Mouse (Mus musculus) liver, postnatal 0 days (tissue): ENCODE results near the gene Serpinb6a. TPM values are rescaled to one million over a fixed set of nuclear protein-coding genes. Genes with fewer than 3 reads are reported as not detected.
"Not testable (repeated sequence)": the region's sequence is repeated elsewhere in the genome, so short reads cannot be mapped to it uniquely, and the experiment has no call there.

Experiments used
- ATAC-seq: fragments of 200-750 bp; cut with Nextera tagmentation; 2 replicates; pipeline ENCODE4 v1.8.0; 2017; ENCODE audit warnings: mild to moderate bottlenecking, moderate library complexity
- DNase-seq: peaks from one replicate; pipeline ENCODE4 v3.0.0-alpha.2; 2016
- H3K27ac ChIP-seq: fragments of 300-500 bp; sonication (generic); 2 replicates; pipeline ENCODE4 v1.5.1; 2014; ENCODE audit warnings: antibody characterized with exemption, moderate library complexity, mild to moderate bottlenecking, low read depth
- H3K27me3 ChIP-seq: fragments of 300-500 bp; sonication (generic); 2 replicates; pipeline ENCODE4 v1.6.1; 2014; ENCODE audit warnings: low read length, control low read depth, mixed read lengths; ENCODE audit not compliant: insufficient read depth
- H3K36me3 ChIP-seq: fragments of 300-500 bp; sonication (generic); replicated peaks from 2 replicates; pipeline ENCODE4 v1.6.1; 2014; ENCODE audit warnings: mild to moderate bottlenecking, control low read depth, low read length, moderate library complexity, mixed read lengths; ENCODE audit not compliant: insufficient read depth
- H3K4me1 ChIP-seq: fragments of 300-500 bp; sonication (generic); 2 replicates; pipeline ENCODE4 v1.6.1; 2014; ENCODE audit warnings: antibody characterized with exemption, mild to moderate bottlenecking, control low read depth; ENCODE audit not compliant: insufficient read depth
- H3K4me2 ChIP-seq: fragments of 300-500 bp; sonication (generic); 2 replicates; pipeline ENCODE4 v1.6.1; 2014; ENCODE audit warnings: low read depth, mild to moderate bottlenecking, low read length, moderate library complexity, mixed read lengths
- H3K4me3 ChIP-seq: fragments of 300-500 bp; sonication (generic); 2 replicates; pipeline ENCODE4 v1.5.1; 2014; ENCODE audit warnings: low read depth, low read length
- H3K9ac ChIP-seq: fragments of 300-500 bp; sonication (generic); replicated peaks from 2 replicates; pipeline ENCODE4 v1.6.1; 2014; ENCODE audit warnings: mild to moderate bottlenecking, moderate library complexity
- H3K9me3 ChIP-seq: fragments of 300-500 bp; sonication (generic); 2 replicates; pipeline ENCODE4 v1.6.1; 2016; ENCODE audit warnings: mild to moderate bottlenecking, control low read depth, low read length, mixed read lengths
- CTCF ChIP-seq: sonication (generic); IDR thresholded peaks from 2 replicates; pipeline ENCODE4 v1.5.1; 2016; ENCODE audit warnings: antibody characterized with exemption, low read depth
- EP300 ChIP-seq: IDR thresholded peaks from 2 replicates; pipeline ENCODE4 v1.6.1; 2016; ENCODE audit warnings: antibody characterized with exemption, low read depth, mild to moderate bottlenecking
- WGBS: fragments of 180-500 bp; shearing (Covaris S2); extraction: QIAGEN DNeasy Blood & Tissue Kit; methylation state at CpG from one replicate; pipeline ENCODE4 v1.1.7; 2014; ENCODE audit not compliant: insufficient replicate concordance; 5-methylcytosine and 5-hydroxymethylcytosine counted together
- polyA plus RNA-seq: library from polyadenylated mRNA; unstranded; fragments of >200 nt; fragmentation: Nextera tagmentation; extraction: Ambion mirVana; gene quantifications from 2 replicates; pipeline ENCODE4 v1.2.1, GENCODE M21; 2015

The Serpinb6a gene
- polyA plus RNA-seq, 1 experiment from 2014 or later, result 26.0 TPM

- Histone ChIP-seq H3K36me3 (no peaks in the 10 kb centered on the region), H3K4me1 (no peaks in the 10 kb centered on the region), H3K27ac (no peak overlapping the region), H3K4me2 (no peak overlapping the region), H3K4me3 (no peak overlapping the region), H3K9ac (no peak overlapping the region), H3K27me3 (no peaks in the 10 kb centered on the region), H3K9me3 (no peaks in the 10 kb centered on the region)
- DNase-seq, result no peak
- TF ChIP-seq EP300, result no peak
- TF ChIP-seq CTCF, result no peak
- no peak for ATAC-seq
- WGBS, result 77% methylated on average over 2 of the region's 2 CpGs
These were observed 49.6 kb downstream of the Serpinb6a start for GRCm38 (mm10) chr13:33952947-33953346.

- H3K36me3 ChIP-seq, result no peaks in the 10 kb centered on the region
- no peak overlapping the region for H3K9ac ChIP-seq
- no peak overlapping the region for H3K4me3 ChIP-seq
- no peaks in the 10 kb centered on the region for H3K9me3 ChIP-seq
- no peaks in the 10 kb centered on the region for H3K27me3 ChIP-seq
- no peaks in the 10 kb centered on the region for H3K4me1 ChIP-seq
- H3K27ac ChIP-seq, result no peak overlapping the region
- WGBS, result 76% methylated on average over 1 of the region's 1 CpGs
- no peak for ATAC-seq
- H3K4me2 ChIP-seq, result no peak overlapping the region
- DNase-seq, result no peak
- TF ChIP-seq EP300 (no peak), CTCF (no peak)
These were observed 50.5 kb downstream of the Serpinb6a start for GRCm38 (mm10) chr13:33952075-33952449.

GRCm38 (mm10) chr13:33951308-33952074 lies 51.1 kb downstream of the Serpinb6a start:
- H3K4me2 ChIP-seq, result no peak overlapping the region
- WGBS, result 82% methylated on average over 4 of the region's 4 CpGs
- H3K36me3 ChIP-seq, result no peaks in the 10 kb centered on the region
- ATAC-seq (no peak), DNase-seq (no peak)
- no peak overlapping the region for H3K4me3 ChIP-seq
- H3K27ac ChIP-seq, result no peak overlapping the region
- H3K4me1 ChIP-seq, result no peaks in the 10 kb centered on the region
- H3K9me3 ChIP-seq, result no peaks in the 10 kb centered on the region
- no peak for TF ChIP-seq EP300
- TF ChIP-seq CTCF, result no peak
- no peak overlapping the region for H3K9ac ChIP-seq
- no peaks in the 10 kb centered on the region for H3K27me3 ChIP-seq

GRCm38 (mm10) chr13:33942212-33942779 lies 60.3 kb downstream of the Serpinb6a start:
- no peaks in the 10 kb centered on the region for H3K27me3 ChIP-seq
- H3K27ac ChIP-seq, result no peak overlapping the region
- H3K9ac ChIP-seq, result no peak overlapping the region
- 42% methylated on average over 4 of the region's 4 CpGs for WGBS
- no peaks in the 10 kb centered on the region for H3K36me3 ChIP-seq
- no peak for DNase-seq
- no peaks in the 10 kb centered on the region for H3K4me1 ChIP-seq
- no peak overlapping the region for H3K4me2 ChIP-seq
- H3K4me3 ChIP-seq, result no peak overlapping the region
- no peak for ATAC-seq
- H3K9me3 ChIP-seq, result no peaks in the 10 kb centered on the region
- TF ChIP-seq EP300, result no peak
- peak; percentile 58 for TF ChIP-seq CTCF

GRCm38 (mm10) chr13:33941288-33941808 lies 61.2 kb downstream of the Serpinb6a start:
- H3K27ac ChIP-seq, result no peak overlapping the region
- H3K9ac ChIP-seq, result no peak overlapping the region
- no peaks in the 10 kb centered on the region for H3K36me3 ChIP-seq
- WGBS, result 74% methylated on average over 5 of the region's 5 CpGs
- no peaks in the 10 kb centered on the region for H3K27me3 ChIP-seq
- no peaks in the 10 kb centered on the region for H3K4me1 ChIP-seq
- no peak for DNase-seq
- ATAC-seq, result no peak
- H3K4me2 ChIP-seq, result no peak overlapping the region
- TF ChIP-seq CTCF (no peak), EP300 (no peak)
- no peak overlapping the region for H3K4me3 ChIP-seq
- H3K9me3 ChIP-seq, result no peaks in the 10 kb centered on the region

GRCm38 (mm10) chr13:33937587-33937986 lies 65.0 kb downstream of the Serpinb6a start:
- DNase-seq, H3K27me3 ChIP-seq, ATAC-seq, H3K9me3 ChIP-seq, H3K9ac ChIP-seq, H3K4me1 ChIP-seq, H3K27ac ChIP-seq, H3K4me2 ChIP-seq, H3K36me3 ChIP-seq, H3K4me3 ChIP-seq: not testable (repeated sequence)
